Mouse (Mus musculus) neural tube, embryonic 15.5 days (tissue): ENCODE data around the gene Rpp25. TPM values are rescaled to one million over a fixed set of nuclear protein-coding genes. Genes with fewer than 3 reads are reported as not detected.

Experiments
- ATAC-seq: fragments of 200-750 bp; cut with Nextera tagmentation; 2 replicates; pipeline ENCODE4 v1.8.0; 2017; ENCODE audit warnings: mild to moderate bottlenecking, moderate TSS enrichment, moderate library complexity; ENCODE audit not compliant: low FRiP score
- H3K27ac ChIP-seq: fragments of 300-500 bp; sonication (generic); replicated peaks from 2 replicates; pipeline ENCODE4 v1.5.1; 2015; ENCODE audit warnings: mild to moderate bottlenecking, inconsistent platforms
- H3K27me3 ChIP-seq: fragments of 300-500 bp; sonication (generic); replicated peaks from 2 replicates; pipeline ENCODE4 v1.6.1; 2015; ENCODE audit warnings: inconsistent platforms
- H3K36me3 ChIP-seq: fragments of 300-500 bp; sonication (generic); 2 replicates; pipeline ENCODE4 v1.6.1; 2015; ENCODE audit warnings: inconsistent platforms
- H3K4me1 ChIP-seq: fragments of 300-500 bp; sonication (generic); 2 replicates; pipeline ENCODE4 v1.6.1; 2015; ENCODE audit warnings: inconsistent platforms
- H3K4me2 ChIP-seq: fragments of 300-500 bp; sonication (generic); 2 replicates; pipeline ENCODE4 v1.6.1; 2015; ENCODE audit warnings: inconsistent platforms, mild to moderate bottlenecking, moderate library complexity
- H3K4me3 ChIP-seq: fragments of 300-500 bp; sonication (generic); replicated peaks from 2 replicates; pipeline ENCODE4 v1.5.1; 2015; ENCODE audit warnings: mild to moderate bottlenecking, inconsistent platforms
- H3K9ac ChIP-seq: fragments of 300-500 bp; sonication (generic); replicated peaks from 2 replicates; pipeline ENCODE4 v1.6.1; 2015; ENCODE audit warnings: mild to moderate bottlenecking, inconsistent platforms
- H3K9me3 ChIP-seq: fragments of 300-500 bp; sonication (generic); replicated peaks from 2 replicates; pipeline ENCODE4 v1.6.1; 2016; ENCODE audit warnings: inconsistent platforms
- WGBS: fragments of 180-500 bp; shearing (Covaris S2); methylation state at CpG from one replicate; pipeline ENCODE4 v1.1.7; 2015; ENCODE audit warnings: mixed read lengths; 5-methylcytosine and 5-hydroxymethylcytosine counted together
- polyA plus RNA-seq: library from polyadenylated mRNA; unstranded; fragments of >200 nt; fragmentation: Nextera tagmentation; extraction: Ambion mirVana; gene quantifications from 2 replicates; pipeline ENCODE4 v1.2.1, GENCODE M21; 2015

Gene Rpp25
- polyA plus RNA-seq, 1 experiment from 2014 or later, result 23.5 TPM

GRCm38 (mm10) chr9:57539550-57539949 is 35.7 kb downstream of the Rpp25 start:
- Histone ChIP-seq H3K36me3 (peaks cover 52% of the 10 kb centered on the region), H3K9me3 (no peaks in the 10 kb centered on the region), H3K4me3 (no peak overlapping the region), H3K4me2 (no peak overlapping the region), H3K9ac (0 out of 2 replicates have a peak overlapping the region, but pooled peaks have one; percentile 80), H3K4me1 (peaks cover 28% of the 10 kb centered on the region), H3K27ac (no peak overlapping the region), H3K27me3 (no peaks in the 10 kb centered on the region)
- no peak for ATAC-seq
- WGBS, result 92% methylated on average over 2 of the region's 2 CpGs

- peaks cover 65% of the 10 kb centered on the region for H3K36me3 ChIP-seq
- no peak for ATAC-seq
- WGBS, result 8% methylated on average over 1 of the region's 1 CpGs
Observed at GRCm38 (mm10) chr9:57541312-57541711, 37.5 kb downstream of the Rpp25 start.

GRCm38 (mm10) chr9:57543951-57544350 is 40.1 kb downstream of the Rpp25 start:
- WGBS, result 83% methylated on average over 3 of the region's 3 CpGs
- ATAC-seq, result no peak
- H3K36me3 ChIP-seq, result peaks cover 83% of the 10 kb centered on the region

More at GRCm38 (mm10) chr9:57541312-57541711, 37.5 kb downstream of the Rpp25 start:
- H3K9me3 ChIP-seq, result no peaks in the 10 kb centered on the region
- H3K4me1 ChIP-seq, result peaks cover 27% of the 10 kb centered on the region
- no peak overlapping the region for H3K27ac ChIP-seq
- no peaks in the 10 kb centered on the region for H3K27me3 ChIP-seq
- H3K4me3 ChIP-seq, result no peak overlapping the region
- no peak overlapping the region for H3K9ac ChIP-seq
- no peak overlapping the region for H3K4me2 ChIP-seq

GRCm38 (mm10) chr9:57547287-57547686 is 43.5 kb downstream of the Rpp25 start:
- H3K9me3 ChIP-seq, result no peaks in the 10 kb centered on the region
- WGBS, result 80% methylated on average over 5 of the region's 5 CpGs
- no peaks in the 10 kb centered on the region for H3K27me3 ChIP-seq
- H3K4me1 ChIP-seq, result peaks cover 22% of the 10 kb centered on the region
- no peak overlapping the region for H3K4me3 ChIP-seq
- peaks cover 79% of the 10 kb centered on the region for H3K36me3 ChIP-seq
- H3K27ac ChIP-seq, result no peak overlapping the region
- ATAC-seq, result no peak
- H3K9ac ChIP-seq, result no peak overlapping the region
- no peak overlapping the region for H3K4me2 ChIP-seq

More at GRCm38 (mm10) chr9:57543951-57544350, 40.1 kb downstream of the Rpp25 start:
- H3K27me3 ChIP-seq, result no peaks in the 10 kb centered on the region
- no peak overlapping the region for H3K9ac ChIP-seq
- H3K9me3 ChIP-seq, result no peaks in the 10 kb centered on the region
- H3K27ac ChIP-seq, result no peak overlapping the region
- H3K4me1 ChIP-seq, result peaks cover 17% of the 10 kb centered on the region
- no peak overlapping the region for H3K4me3 ChIP-seq
- no peak overlapping the region for H3K4me2 ChIP-seq

- no peak for ATAC-seq
- H3K4me3 ChIP-seq, result no peak overlapping the region
- H3K27me3 ChIP-seq, result no peaks in the 10 kb centered on the region
- no peak overlapping the region for H3K27ac ChIP-seq
- peaks cover 24% of the 10 kb centered on the region for H3K4me1 ChIP-seq
- H3K9me3 ChIP-seq, result no peaks in the 10 kb centered on the region
- H3K36me3 ChIP-seq, result peaks cover 73% of the 10 kb centered on the region
- no peak overlapping the region for H3K4me2 ChIP-seq
- WGBS, result 92% methylated on average over 11 of the region's 11 CpGs
- H3K9ac ChIP-seq, result no peak overlapping the region
Observed at GRCm38 (mm10) chr9:57547869-57548268, 44.0 kb downstream of the Rpp25 start.

GRCm38 (mm10) chr9:57549186-57549585 is 45.4 kb downstream of the Rpp25 start:
- Histone ChIP-seq H3K36me3 (peaks cover 60% of the 10 kb centered on the region), H3K27ac (no peak overlapping the region), H3K9ac (no peak overlapping the region), H3K4me2 (no peak overlapping the region), H3K4me3 (no peak overlapping the region), H3K9me3 (no peaks in the 10 kb centered on the region), H3K27me3 (no peaks in the 10 kb centered on the region), H3K4me1 (peaks cover 27% of the 10 kb centered on the region)
- WGBS, result 75% methylated on average over 4 of the region's 4 CpGs
- no peak for ATAC-seq

- Histone ChIP-seq H3K9ac (no peak overlapping the region), H3K27ac (no peak overlapping the region), H3K4me2 (no peak overlapping the region), H3K36me3 (peaks cover 49% of the 10 kb centered on the region), H3K27me3 (no peaks in the 10 kb centered on the region), H3K9me3 (no peaks in the 10 kb centered on the region), H3K4me3 (no peak overlapping the region), H3K4me1 (peaks cover 31% of the 10 kb centered on the region)
- no peak for ATAC-seq
- WGBS, result 90% methylated on average over 11 of the region's 11 CpGs
Observed at GRCm38 (mm10) chr9:57550126-57550862, 46.5 kb downstream of the Rpp25 start.

- Histone ChIP-seq H3K27ac (no peak within 1 kb of the TSS), H3K4me1 (peaks cover 31% of the 10 kb centered on the region), H3K9me3 (no peaks in the 10 kb centered on the region), H3K36me3 (peaks cover 34% of the 10 kb centered on the region), H3K9ac (peak within 1 kb of the TSS; percentile 49), H3K27me3 (no peaks in the 10 kb centered on the region), H3K4me3 (peak within 1 kb of the TSS; percentile 57), H3K4me2 (peak within 1 kb of the TSS; percentile 73)
- 2% methylated on average over 28 of the region's 28 CpGs for WGBS
- peak; percentile 74 for ATAC-seq
Observed at GRCm38 (mm10) chr9:57552139-57552887, 48.5 kb downstream of the Rpp25 start, which contains the start of gene Mpi. TSS of gene Mpi (minus strand) at chr9:57552763.

- Histone ChIP-seq H3K27me3 (no peaks in the 10 kb centered on the region), H3K4me3 (peak overlapping the region; percentile 57; the same call in 1 of the 2 replicates), H3K4me1 (peaks cover 31% of the 10 kb centered on the region), H3K4me2 (no peak overlapping the region; the same call in 1 of the 2 replicates), H3K27ac (no peak overlapping the region), H3K36me3 (peaks cover 29% of the 10 kb centered on the region), H3K9ac (no peak overlapping the region), H3K9me3 (no peaks in the 10 kb centered on the region)
- ATAC-seq, result 0 out of 2 replicates have a peak, but pooled peaks have one; percentile 3
- 74% methylated on average over 11 of the region's 11 CpGs for WGBS
Observed at GRCm38 (mm10) chr9:57553119-57553518, 49.3 kb downstream of the Rpp25 start.

- Histone ChIP-seq H3K4me1 (peaks cover 16% of the 10 kb centered on the region), H3K9me3 (no peaks in the 10 kb centered on the region), H3K27me3 (no peaks in the 10 kb centered on the region), H3K4me2 (no peak overlapping the region), H3K4me3 (no peak overlapping the region), H3K9ac (no peak overlapping the region), H3K27ac (no peak overlapping the region), H3K36me3 (peaks cover 12% of the 10 kb centered on the region)
- WGBS, result 29% methylated on average over 3 of the region's 3 CpGs
- no peak for ATAC-seq
Observed at GRCm38 (mm10) chr9:57554753-57555152, 50.9 kb downstream of the Rpp25 start.
